1 mouse cellular context compared by ENCODE assay signal in genomic region chr1:171111020-171111780, GRCm38 (mm10).
TF ChIP-seq lines count a peak whose summit lies in the region.

No protein-coding gene starts in this region.

TF ChIP-seq in MEL, 35 proteins besides CTCF, POLR2A, EP300 and RAD21 (continued from another document):
- TF ChIP-seq CHD1 (IDR thresholded peaks at IDR 0.05; ENCODE audit: low read depth, low read length) (no peak), ELF1 (IDR thresholded peaks at IDR 0.05; ENCODE audit: low read depth, low read length) (peak; percentile 61), MXI1 (IDR thresholded peaks at IDR 0.05; ENCODE audit: low read depth, low read length) (peak; percentile 80), ETS1 (IDR thresholded peaks at IDR 0.05; ENCODE audit: low read depth, low read length) (peak; percentile 40; the same call in 1 of the 2 replicates), SMC3 (IDR thresholded peaks at IDR 0.05; ENCODE audit: low read depth, low read length) (peak; percentile 94), MAX (IDR thresholded peaks at IDR 0.05; ENCODE audit: low read length) (peak; percentile 65; the same call in 1 of the 2 replicates), SIN3A (IDR thresholded peaks at IDR 0.05; ENCODE audit: low read length) (peak; percentile 78), E2F4 (IDR thresholded peaks at IDR 0.05; ENCODE audit: borderline replicate concordance, low read depth, low read length) (no peak), TBP (IDR thresholded peaks at IDR 0.05; ENCODE audit: low read depth, low read length) (peak; percentile 99), TCF12 (IDR thresholded peaks at IDR 0.05; ENCODE audit: low read depth, low read length) (peak; percentile 36; the same call in 1 of the 2 replicates), MAZ (IDR thresholded peaks at IDR 0.05; ENCODE audit: low read depth, low read length) (peak; percentile 63), GATA1 (IDR thresholded peaks at IDR 0.05; ENCODE audit: low read depth, low read length) (peak; percentile 48; the same call in 1 of the 2 replicates), POLR2AphosphoS2 (IDR thresholded peaks at IDR 0.05; ENCODE audit: low read length) (no peak), GABPA (IDR thresholded peaks at IDR 0.05; ENCODE audit: low read depth, low read length) (no peak), MAFK (IDR thresholded peaks at IDR 0.05; ENCODE audit: borderline replicate concordance, low read depth, low read length) (peak; percentile 97), USF1 (IDR thresholded peaks at IDR 0.05; ENCODE audit: low read depth, low read length) (0 out of 2 replicates have a peak, but pooled peaks have one; percentile 35), MYC (IDR thresholded peaks at IDR 0.05; ENCODE audit: low read depth, low read length) (peak; percentile 79)
